Mouse (Mus musculus) left cerebral cortex, postnatal 25 days (tissue): ENCODE data around the gene Dmgdh. TPM values are rescaled to one million over a fixed set of nuclear protein-coding genes. Genes with fewer than 3 reads are reported as not detected.

Experiments
- DNase-seq, 2 experiments: peaks; one replicate each; pipeline ENCODE4 v3.0.0; 2022; ENCODE audit warnings: low spot score in 2 of 2, mixed read lengths in 1 of 2
- intact Hi-C: fragments of 180-260 bp; cut with DNase I; formaldehyde crosslinking; loops from one replicate; pipeline ENCODE4 v1.15.1; 2025
- total RNA-seq, 2 experiments: library from RNA; stranded (reverse); gene quantifications; 2 replicates each; pipeline ENCODE4 v1.2.3; 2021

Dmgdh gene
- total RNA-seq, 2 experiments from 2014 or later: 0.41 to 0.57 TPM

- no peak for DNase-seq
- intact Hi-C loops: no loop called here
Observed at GRCm38 (mm10) chr13:93705697-93706096, 31.5 kb downstream of the Dmgdh start.

GRCm38 (mm10) chr13:93707271-93707670, 33.0 kb downstream of the Dmgdh start:
- intact Hi-C loops: no loop called here
- DNase-seq: no peak

GRCm38 (mm10) chr13:93710325-93710724, 36.1 kb downstream of the Dmgdh start:
- intact Hi-C loops: no loop called here

GRCm38 (mm10) chr13:93711226-93711625, 37.0 kb downstream of the Dmgdh start:
- intact Hi-C loops: no loop called here
- no peak for DNase-seq

More at GRCm38 (mm10) chr13:93710325-93710724, 36.1 kb downstream of the Dmgdh start:
- DNase-seq: no peak

GRCm38 (mm10) chr13:93712362-93712761, 38.1 kb downstream of the Dmgdh start:
- DNase-seq: no peak
- intact Hi-C loops: no loop called here

GRCm38 (mm10) chr13:93713826-93714225, 39.6 kb downstream of the Dmgdh start:
- DNase-seq: no peak
- intact Hi-C loops: no loop called here

GRCm38 (mm10) chr13:93717113-93717512, 42.9 kb downstream of the Dmgdh start:
- intact Hi-C loops: no loop called here
- no peak for DNase-seq

GRCm38 (mm10) chr13:93718948-93719347, 44.7 kb downstream of the Dmgdh start:
- peak; percentile 65 to 66 for DNase-seq
- intact Hi-C loops: loop anchor here (1.0 to 2.0 kb wide), 2 partner anchors 106 to 968 kb away; no protein-coding TSS in a partner anchor

GRCm38 (mm10) chr13:93721916-93722315, 47.7 kb downstream of the Dmgdh start:
- intact Hi-C loops: loop anchor here (5.0 kb wide), 1 partner anchor 50 kb away; the partner anchor contains the start of gene Arsb
- DNase-seq: peak; percentile 26 to 75

- intact Hi-C loops: loop anchor here (5.0 kb wide), 1 partner anchor 49 kb away; the partner anchor contains the start of gene Arsb
- no peak for DNase-seq
Observed at GRCm38 (mm10) chr13:93723455-93723854, 49.2 kb downstream of the Dmgdh start.

- peak in 1 of 2 experiments; percentile 31 for DNase-seq
- intact Hi-C loops: loop anchor here (5.0 kb wide), 1 partner anchor 48 kb away; the partner anchor contains the start of gene Arsb
Observed at GRCm38 (mm10) chr13:93724206-93724605, 50.0 kb downstream of the Dmgdh start.

- intact Hi-C loops: no loop called here
- no peak for DNase-seq
Observed at GRCm38 (mm10) chr13:93735131-93735636, 61.0 kb downstream of the Dmgdh start.

- intact Hi-C loops: no loop called here
- no peak for DNase-seq
Observed at GRCm38 (mm10) chr13:93744118-93744517, 69.9 kb downstream of the Dmgdh start.

- DNase-seq: no peak
- intact Hi-C loops: no loop called here
Observed at GRCm38 (mm10) chr13:93752597-93753400, 78.6 kb downstream of the Dmgdh start.

GRCm38 (mm10) chr13:93755084-93755483, 80.9 kb downstream of the Dmgdh start:
- DNase-seq: no peak
- intact Hi-C loops: no loop called here

- no peak for DNase-seq
- intact Hi-C loops: no loop called here
Observed at GRCm38 (mm10) chr13:93756674-93757073, 82.4 kb downstream of the Dmgdh start.

GRCm38 (mm10) chr13:93757514-93757913, 83.3 kb downstream of the Dmgdh start:
- DNase-seq: no peak
- intact Hi-C loops: no loop called here

GRCm38 (mm10) chr13:93758149-93758898, 84.1 kb downstream of the Dmgdh start:
- no peak for DNase-seq
- intact Hi-C loops: no loop called here

GRCm38 (mm10) chr13:93761831-93762230, 87.6 kb downstream of the Dmgdh start:
- intact Hi-C loops: no loop called here
- no peak for DNase-seq

- intact Hi-C loops: no loop called here
- DNase-seq: no peak
Observed at GRCm38 (mm10) chr13:93762879-93763278, 88.6 kb downstream of the Dmgdh start.
